Mouse (Mus musculus) layer of hippocampus, adult 6 months (tissue): Measurements from ENCODE around the gene Nipa1. TPM values are rescaled to one million over a fixed set of nuclear protein-coding genes. Genes with fewer than 3 reads are reported as not detected.

Source experiments
- long read RNA-seq, 2 experiments: library from polyadenylated mRNA; unstranded; transcript quantifications; one replicate each; pipeline ENCODE4 v2.0.0; 2019 to 2020
- polyA plus RNA-seq: library from polyadenylated mRNA; unstranded; fragments of <200 nt; fragmentation: Nextera tagmentation; gene quantifications from 2 replicates; pipeline ENCODE4 v1.2.3, GENCODE M21; 2021

Gene Nipa1
- polyA plus RNA-seq, result 7.9 and 8.2 TPM in 2 replicates
- long read RNA-seq, experiment 1, transcript Nipa1-201 (5 exons, 3,183 nt), result major isoform, 24 of 35 reads
- long read RNA-seq, experiment 1, partial matches to known transcripts, result 2 of 35 reads
- long read RNA-seq, experiment 1, other reads (novel, unspliced or antisense), result 9 of 35 reads
- long read RNA-seq, experiment 2, transcript Nipa1-201 (5 exons, 3,183 nt), result major isoform, 58 of 64 reads
- long read RNA-seq, experiment 2, partial matches to known transcripts, result 3 of 64 reads
- long read RNA-seq, experiment 2, other reads (novel, unspliced or antisense), result 3 of 64 reads

GRCm38 (mm10) chr7:56019930-56020253, at the start of gene Nipa1:
Nipa1 (minus strand) TSS chr7:56019954.

GRCm38 (mm10) chr7:56049831-56050321, 30.1 kb upstream of the Nipa1 start, which contains the start of gene Herc2:
Herc2 (plus strand) TSS chr7:56050196.

GRCm38 (mm10) chr7:55962004-55962908, 57.5 kb downstream of the Nipa1 start, which contains the start of gene Nipa2:
Nipa2 (minus strand) TSS chr7:55962476.

Other genes starting within 250 kb of the Nipa1 start
- 9.3 and 10.1 TPM in 2 replicates for gene Tubgcp5, start 225.8 kb downstream of the Nipa1 start, polyA plus RNA-seq
- gene Cyfip1, start 178.2 kb downstream of the Nipa1 start, polyA plus RNA-seq, result 62.4 and 68.0 TPM in 2 replicates
- gene Nipa2, start 57.5 kb downstream of the Nipa1 start, polyA plus RNA-seq, result 16.7 and 18.1 TPM in 2 replicates
- 22.8 TPM in 2 replicates for gene Herc2, start 30.2 kb upstream of the Nipa1 start, polyA plus RNA-seq
- gene Oca2, start 219.8 kb upstream of the Nipa1 start, polyA plus RNA-seq, result 0.28 and 3.8 TPM in 2 replicates